Mouse (Mus musculus) thymus, postnatal 25 days (tissue): Measurements from ENCODE around the gene Aqp12.
A peak's percentile ranks its signal among the peaks of the same experiment; 100 is the strongest.
"Not testable (repeated sequence)": the region's sequence is repeated elsewhere in the genome, so short reads cannot be mapped to it uniquely, and the experiment has no call there.

ENCODE experiments used
- DNase-seq: peaks from one replicate; pipeline ENCODE4 v3.0.0; 2022

Aqp12 gene

DNA sequence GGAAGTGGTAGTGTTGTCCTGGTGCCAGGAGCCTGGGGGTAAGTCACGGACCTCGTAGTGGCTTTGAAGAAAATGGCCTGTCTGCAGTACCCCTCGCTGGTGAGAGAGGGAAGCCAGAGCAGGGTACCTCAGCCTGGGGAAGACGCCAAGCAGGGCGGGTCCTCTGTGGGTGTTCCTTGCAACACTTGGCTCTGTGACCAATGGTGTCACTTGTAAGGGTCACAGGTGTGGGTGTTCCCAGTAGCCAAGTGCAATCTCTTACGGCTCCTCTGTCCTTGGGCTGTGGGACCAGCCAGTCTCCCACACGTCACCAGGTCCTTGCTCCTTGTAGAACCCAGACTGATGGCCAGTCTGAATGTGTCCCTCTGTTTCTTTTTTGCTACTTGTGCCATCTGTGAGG lies at the start of gene Aqp12:
TSS of gene Aqp12 (plus strand) at position 274 of the 400 bp plus-strand sequence.
- DNase-seq = no peak

DNA sequence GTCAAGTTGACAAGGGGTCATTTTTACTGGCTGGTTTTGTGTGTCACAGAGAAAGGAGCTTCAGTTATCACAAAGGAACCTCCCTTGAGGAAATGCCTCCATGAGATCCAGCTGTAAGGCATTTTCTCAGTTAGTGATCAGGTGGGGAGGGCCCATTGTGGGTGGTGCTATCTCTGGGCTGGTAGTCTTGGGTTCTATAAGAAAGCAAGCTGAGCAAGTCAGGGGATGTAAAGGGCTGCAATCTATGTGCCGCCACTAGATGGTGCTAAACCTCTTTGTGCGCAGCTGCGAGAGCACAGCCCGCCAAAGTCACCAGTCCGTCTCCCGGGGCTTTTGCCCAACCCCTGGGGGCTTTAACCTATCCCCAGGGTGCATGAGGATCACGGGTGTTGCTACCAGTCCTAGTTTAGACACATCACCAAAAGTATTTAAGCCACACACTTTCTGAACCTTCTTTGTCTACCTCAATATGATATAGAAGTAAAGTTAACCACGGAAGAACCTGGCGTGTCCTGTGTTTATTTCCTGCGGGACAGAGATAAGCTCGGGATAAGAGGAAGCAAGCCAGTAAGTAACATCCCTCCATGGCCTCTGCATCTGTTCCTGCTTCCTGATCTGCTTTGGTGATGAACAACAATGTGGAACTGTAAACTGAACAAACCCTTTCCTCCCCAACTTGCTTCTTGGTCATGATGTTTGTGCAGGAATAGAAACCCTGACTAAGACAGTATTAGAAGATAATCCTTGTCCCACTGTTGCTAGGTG lies 49.4 kb upstream of the Aqp12 start:
- DNase-seq = peak; percentile 74

DNA sequence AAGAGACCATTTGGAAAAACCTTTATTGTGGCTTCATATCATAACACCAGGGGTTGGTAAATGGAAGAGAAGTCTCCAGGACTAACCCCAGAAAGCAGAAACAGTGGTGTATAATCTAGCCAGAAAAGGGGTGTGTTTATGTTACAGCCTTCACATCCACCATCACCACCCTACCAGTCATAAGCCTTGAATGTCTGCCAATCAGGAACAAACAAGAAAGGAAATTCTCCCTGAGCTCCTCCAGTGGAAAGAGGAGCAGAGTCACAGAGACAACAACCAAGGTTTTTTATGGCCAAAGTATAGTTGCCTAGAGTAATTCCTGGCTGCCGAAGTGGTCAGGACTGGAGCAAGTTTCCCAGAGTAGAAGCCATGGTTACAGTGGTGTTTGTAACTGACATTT lies 47.1 kb upstream of the Aqp12 start:
- DNase-seq = no peak

DNA sequence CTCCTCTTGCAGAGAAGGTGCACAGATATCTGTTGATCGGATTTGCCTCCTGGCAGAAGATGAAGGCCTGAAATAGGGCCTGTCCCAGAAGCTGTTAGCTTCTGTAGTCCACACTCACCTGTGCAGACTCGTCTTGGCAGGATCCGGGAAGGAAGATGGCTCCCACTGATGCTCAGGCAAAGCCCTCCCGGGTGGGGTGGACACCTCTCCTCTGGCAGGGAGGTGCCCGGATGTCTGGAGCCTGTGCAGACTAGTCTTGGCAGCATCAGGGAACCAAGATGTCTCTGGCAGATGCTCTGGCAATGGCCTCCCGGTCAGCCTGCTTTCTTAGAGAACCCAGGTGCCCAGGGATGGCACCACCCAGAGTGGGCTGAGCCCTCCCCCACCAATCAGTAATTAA lies 35.3 kb upstream of the Aqp12 start:
- DNase-seq = not testable (repeated sequence)

DNA sequence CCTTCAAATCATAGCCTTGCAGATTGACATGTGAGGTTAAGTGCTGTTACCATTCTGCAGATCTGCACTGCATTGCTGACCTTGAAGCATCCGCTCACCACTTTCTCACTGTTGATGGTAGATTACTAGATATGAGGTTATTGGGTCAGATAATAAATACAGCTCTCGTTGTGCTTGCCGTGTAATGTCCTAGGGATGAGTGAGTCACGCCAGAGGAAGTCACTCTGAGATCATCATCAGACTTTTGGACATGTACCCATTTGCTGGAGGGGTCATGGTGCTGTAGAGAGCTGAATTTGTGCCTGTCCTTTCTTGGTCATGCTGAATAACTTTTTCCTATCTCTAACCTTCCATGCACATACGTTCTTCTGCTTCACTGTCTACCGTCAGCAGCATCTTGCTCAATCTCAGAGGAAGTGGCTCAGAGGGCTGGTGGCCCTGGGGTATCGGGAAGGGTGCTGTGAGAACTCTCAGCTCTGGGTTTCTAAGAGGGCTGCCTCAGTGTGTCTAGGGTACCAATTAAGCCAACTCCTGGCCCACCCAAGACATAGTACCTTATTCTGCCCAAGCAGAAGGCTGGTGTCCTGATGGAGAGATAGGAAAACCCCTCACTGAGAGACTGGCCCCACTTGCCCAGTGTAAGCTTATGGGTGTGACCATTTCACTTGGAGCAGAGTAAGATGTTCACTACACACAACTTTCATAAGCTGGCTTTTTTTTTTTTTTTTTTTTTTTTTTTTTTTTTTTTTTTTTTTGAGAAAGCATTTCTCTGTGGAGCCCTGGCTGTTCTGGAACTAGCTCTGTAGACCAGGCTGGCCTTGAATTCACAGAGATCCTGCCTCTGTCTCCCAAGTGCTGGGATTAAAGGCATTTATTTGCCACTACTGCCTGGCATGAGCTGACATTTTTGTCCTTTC lies 34.0 kb upstream of the Aqp12 start:
- no peak for DNase-seq

DNA sequence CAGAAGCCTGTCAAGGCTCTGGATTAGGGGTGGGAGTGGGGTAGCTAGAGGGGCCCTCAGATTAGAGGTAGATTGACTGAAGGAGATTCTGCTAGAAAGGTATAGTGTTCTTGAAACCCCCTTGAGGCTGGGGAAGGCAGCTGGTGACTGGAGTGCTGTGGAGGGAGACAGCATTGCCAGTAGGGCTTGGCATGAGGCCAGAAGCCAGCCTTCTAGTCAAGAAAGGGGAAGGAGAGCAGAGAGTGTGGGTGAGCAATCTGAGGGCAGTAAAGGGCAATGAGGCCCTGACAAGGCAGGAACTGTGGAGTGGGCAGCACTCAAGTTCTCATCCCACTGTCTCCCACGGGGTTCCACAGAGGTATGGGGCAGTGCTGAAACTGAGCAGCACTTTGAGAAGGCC lies 33.3 kb upstream of the Aqp12 start:
- peak; percentile 7 for DNase-seq

DNA sequence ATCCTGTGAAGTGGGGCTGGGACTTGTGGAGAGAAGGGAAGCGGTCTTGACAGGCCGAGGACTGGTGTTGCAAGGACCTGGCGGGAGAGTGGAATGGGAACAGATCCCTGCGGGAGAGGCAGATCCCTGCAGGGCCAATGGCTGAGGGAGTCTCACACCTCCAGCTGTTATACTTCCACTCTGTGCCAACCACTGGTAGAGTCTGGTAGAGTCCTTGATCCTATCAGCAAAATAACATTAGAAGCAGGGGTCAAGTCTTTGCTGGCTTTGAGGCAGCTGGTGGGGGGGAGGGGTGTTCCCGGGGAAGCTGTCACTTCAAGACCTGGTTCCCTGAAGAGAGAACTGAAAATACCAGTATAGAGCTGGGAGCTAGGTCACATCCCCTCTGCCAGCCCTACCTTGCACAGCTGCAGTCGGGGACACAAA lies 30.0 kb upstream of the Aqp12 start:
- no peak for DNase-seq

DNA sequence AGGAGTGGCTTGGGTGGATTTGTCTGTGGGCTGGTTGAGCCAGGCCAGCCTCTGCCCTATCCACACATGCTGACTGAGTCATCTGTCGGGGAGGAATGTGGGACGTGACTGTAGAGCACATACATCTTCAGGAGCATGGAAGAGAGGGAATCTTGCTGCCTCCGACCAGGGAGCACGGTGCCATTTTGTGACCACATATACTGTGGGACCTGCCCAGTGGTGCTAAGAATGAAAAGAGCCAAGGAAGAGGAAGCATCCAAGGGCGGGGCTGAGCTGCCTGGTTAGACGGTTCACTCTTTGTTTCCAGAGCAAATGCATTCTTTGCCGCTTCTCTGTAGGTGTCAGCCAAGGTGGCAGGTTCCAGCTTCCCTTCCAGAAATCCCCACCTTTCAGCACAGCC lies 27.5 kb upstream of the Aqp12 start:
- DNase-seq = no peak

DNA sequence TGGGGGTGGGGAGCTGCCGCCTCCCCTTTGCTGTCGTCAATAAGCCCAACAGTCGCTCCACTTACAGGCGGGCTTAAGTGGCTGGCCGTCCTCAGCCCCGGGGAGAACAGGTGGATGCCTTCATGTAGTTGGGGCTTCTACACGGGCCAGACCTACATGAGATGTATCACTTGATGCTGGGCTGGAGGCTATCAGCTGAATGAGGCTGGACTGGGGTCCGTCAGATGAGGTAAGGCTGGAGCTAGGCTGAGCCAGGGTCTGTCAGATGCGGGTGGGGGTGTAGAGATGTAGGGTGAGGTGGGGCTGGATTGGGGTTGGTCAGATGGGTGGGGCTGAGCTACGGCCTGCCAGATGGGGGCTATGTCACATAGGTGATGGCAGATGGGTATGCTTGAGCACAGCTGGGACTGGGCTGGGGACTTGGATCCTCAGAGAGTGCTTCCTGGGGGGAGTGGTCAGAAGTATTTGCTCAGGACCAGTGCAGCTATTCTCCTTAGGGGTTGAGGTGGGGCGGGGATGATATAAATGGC lies 27.0 kb upstream of the Aqp12 start:
- DNase-seq = no peak

DNA sequence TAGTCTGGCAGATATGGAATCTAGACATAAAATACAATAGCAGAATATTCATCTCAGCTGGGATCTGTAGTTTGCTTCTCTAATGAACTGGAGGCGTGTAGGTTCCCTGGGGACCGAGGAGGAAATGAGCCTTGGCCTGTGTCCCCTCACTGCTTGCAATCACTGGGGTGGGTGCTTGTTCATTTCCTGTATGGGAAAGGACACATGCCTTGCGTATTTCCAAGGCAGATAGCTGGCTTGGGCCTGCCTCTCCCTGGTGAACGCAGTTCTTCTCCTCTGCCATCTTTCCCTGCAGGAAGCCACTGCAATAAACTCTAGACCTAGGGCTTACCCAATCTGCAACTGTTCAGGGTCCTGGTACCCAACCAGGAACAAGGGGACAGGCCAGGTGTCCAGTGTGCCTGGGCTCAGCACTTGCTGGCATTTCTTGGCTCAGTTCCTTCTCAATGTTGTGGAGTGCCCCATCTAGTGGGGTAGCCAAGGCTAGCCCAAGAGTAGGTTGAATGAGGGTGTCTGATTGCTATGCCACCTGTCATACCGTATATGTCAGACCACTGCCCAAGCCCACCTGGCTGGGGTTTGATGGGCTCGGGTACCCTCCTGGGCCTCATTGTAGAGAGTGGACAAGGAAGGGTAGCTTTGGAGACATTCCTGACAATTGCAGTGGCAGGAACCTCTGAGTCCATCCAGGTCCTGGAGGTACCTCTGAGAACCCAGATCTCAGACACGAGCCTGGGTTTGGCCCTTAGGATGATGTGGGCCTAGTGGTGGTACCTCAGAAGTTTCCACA lies 24.9 kb upstream of the Aqp12 start:
- DNase-seq = no peak

DNA sequence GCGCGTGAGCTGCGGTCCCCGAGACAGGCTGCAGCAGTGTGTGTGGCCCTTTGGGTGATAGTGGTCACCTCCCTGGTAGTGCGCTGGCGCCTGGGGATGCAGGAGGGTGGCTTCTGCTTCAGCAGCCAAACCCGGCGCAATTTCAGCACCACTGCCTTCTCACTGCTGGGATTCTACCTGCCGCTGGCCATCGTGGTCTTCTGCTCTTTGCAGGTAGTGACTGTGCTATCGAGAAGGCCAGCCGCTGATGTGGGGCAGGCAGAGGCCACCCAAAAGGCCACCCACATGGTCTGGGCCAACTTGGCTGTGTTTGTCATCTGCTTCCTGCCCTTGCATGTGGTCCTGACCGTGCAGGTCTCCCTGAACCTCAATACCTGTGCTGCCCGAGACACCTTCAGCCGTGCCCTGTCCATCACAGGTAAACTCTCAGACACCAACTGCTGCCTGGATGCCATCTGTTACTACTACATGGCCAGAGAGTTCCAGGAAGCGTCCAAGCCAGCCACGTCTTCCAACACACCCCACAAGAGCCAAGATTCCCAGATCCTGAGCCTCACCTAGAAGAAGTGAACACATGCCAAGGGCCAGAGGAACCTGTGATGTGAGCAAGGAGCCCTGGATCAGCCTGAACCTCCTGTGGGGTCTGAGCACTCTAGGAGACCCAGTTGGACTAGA lies 23.1 kb upstream of the Aqp12 start:
- no peak for DNase-seq

DNA sequence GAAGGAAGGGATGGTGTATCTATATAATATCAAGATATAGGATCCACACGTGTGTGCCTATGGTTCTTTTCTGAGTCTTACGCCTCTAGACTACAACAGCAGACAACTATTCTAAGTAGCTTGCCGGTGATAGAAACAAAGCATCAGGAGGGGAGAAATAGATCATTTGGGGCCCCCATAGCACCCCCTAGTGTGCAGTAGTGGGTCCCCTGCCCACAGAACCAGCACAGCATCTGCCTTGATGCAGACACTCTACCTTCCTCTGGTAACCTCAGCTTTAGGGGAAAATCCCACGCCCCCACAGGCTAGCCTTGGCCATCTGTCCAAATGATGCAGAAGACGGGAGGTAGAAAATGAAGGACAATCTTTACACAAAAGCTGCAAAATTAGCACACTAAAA lies 21.1 kb upstream of the Aqp12 start:
- DNase-seq = no peak

DNA sequence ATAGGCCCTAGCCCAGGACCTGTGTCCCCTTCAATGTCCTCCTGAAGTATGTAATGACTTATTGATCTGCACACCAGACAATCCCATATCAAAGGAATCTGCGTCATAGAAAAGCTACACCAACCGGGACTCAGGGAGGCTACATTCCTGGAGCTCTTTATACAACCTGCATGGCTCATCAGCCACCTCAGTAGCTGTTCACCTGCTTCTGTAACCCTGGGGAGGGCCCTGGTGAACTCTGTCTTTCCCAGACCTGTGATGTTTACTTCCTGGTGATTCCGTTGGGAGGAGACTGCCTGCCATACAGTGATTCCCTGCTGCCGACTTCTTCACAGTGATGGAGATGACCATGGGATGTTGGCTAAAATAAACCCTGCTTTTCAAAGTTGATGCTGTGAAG lies 17.2 kb upstream of the Aqp12 start:
- no peak for DNase-seq

DNA sequence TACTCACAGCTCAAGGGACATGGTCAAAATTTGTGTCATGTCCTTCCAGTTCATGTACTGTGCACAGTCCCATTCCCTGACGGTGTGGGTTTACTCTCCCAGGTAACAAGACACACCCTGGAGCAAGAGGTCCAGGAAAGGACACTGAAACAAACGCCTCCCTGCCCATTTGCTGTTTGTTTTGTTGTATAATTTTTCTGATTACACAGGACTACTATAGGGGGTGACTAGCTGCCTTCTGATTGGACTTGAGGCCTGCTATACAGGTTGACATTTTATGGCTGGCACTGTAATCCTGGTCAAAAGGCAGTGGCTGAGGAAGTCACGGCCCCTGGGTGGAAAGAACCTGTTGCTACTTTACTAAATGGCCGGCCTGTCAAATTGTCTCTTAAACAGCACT lies 16.2 kb upstream of the Aqp12 start:
- no peak for DNase-seq

DNA sequence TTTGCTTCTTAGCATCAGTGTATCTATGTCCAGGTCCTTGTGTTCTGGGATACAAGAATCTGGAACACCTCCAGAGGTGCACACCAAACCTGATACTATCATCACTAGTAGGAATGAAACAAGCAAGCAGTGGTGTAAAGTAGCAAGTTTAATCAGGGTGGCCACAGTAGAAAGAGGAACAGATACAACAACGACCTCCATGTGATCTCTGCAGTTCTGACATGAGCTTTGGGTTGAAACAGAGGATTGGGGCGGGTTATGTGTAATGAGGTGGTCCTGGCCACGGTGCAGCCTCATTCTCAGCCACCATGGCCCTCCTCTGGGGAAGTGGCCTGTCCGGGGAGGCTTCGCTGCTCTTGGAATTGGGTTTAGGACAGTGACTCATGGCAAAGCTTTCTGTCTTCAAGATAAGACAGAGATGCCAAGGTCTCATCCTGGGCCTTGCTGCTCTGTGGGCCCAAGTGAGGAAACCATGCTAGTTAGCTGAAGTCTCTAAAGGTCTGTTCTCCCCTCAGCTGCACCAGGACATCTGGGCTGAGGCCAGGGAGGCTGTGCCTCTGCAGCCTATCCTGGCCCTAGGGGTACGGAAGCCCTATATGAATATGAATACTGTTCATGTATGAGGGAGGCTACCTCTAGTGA lies 13.8 kb upstream of the Aqp12 start:
- DNase-seq = no peak

DNA sequence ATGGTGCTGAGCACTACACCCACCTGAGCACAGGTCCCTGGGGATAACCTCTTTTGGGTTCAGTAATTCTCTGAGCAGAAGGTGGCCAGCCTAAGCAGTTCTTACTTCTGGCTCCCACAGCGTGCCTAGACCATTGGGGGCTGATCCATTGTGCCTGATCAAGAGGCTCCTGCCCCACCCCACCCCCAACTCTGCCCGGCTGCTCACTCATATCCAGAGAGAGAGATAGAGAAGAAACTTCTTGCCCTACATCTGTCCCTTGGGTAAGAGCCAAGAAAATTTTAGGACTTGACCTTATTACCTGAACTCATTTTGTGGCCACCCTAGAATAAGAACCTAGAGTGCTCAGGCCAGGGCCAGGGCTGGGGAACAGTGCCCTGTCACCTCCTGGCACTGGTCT lies 13.3 kb upstream of the Aqp12 start:
- no peak for DNase-seq

DNA sequence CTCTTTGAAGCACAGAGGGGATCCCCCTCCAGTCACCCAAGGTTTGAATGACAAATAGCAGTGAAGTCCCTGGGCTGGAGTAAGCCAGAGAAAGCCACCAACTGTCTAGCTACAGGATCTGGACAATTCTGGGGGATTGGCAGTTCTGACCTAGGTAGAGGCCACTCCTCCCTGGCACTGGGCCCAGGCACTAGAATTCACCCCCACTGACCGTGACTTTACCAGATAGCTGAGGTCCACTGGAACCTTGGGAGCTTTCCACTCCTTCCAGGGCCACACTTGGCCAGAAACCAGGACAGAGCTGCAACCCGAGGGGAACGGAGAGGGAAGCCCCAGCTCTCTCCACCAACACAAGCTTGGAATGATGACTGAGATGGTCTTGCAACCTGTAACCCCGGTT lies 3.1 kb downstream of the Aqp12 start:
- no peak for DNase-seq

DNA sequence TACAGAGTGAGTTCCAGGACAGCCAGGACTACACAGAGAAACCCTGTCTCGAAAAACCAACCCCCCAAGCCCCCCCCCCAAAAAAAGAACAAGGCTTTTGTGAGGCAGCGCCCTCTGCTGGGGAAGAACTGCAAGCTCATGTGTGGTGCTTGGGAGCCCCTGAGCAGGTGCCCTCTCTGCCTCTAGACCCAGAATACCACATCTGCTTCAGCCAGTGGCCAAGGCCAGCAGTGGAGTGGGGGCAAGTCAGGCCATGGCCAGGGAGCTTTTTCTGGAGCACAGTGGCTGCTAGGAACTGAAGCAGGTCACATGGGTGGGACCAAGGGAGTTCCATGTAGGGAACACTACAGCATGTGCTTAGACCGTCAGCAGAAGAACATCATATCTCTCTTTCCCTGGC lies 4.6 kb downstream of the Aqp12 start:
- DNase-seq = peak; percentile 6

DNA sequence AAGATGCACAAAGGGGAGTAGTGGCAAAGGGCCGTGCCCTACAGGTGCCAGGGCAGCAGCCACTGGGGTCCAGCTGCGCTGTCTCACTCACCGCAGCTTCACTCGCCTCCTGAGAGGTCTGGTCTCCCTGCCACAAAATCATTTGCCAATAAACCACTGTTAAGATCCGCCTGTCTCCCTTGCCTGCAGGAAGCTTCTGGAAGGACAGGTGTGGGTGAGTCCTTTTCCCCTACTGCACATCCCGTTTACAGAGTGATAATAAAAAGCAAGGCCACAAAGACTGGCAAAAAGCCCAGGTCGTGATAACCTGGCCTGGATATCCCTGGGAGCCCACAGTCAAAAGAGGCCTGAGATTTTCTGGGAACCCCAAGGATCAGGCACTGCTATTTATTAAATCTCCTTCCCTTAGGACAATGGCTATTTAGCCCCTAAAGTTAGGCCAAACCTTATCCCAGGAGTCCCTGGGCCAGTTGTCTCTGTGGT lies 6.0 kb downstream of the Aqp12 start:
- DNase-seq = no peak

DNA sequence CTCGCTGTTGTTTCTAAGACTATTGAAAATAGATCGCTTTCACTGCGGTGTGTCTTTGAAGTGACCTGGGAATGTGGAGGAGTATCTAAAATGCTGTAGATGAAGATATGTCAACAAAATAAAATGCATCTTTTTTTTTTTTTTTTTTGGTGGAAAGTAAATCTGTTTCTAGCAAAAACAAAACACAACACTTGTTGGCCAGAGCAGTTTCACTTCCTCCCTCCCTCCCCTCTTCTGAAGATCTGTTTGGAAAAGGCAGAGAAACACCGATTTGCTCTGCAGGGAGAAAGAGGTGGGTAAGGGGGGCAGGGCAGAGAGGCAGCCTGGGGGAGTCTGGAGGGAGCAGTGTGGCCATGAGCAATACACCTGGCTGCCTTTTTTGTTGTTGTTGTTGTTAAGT lies 7.2 kb downstream of the Aqp12 start:
- DNase-seq = no peak

DNA sequence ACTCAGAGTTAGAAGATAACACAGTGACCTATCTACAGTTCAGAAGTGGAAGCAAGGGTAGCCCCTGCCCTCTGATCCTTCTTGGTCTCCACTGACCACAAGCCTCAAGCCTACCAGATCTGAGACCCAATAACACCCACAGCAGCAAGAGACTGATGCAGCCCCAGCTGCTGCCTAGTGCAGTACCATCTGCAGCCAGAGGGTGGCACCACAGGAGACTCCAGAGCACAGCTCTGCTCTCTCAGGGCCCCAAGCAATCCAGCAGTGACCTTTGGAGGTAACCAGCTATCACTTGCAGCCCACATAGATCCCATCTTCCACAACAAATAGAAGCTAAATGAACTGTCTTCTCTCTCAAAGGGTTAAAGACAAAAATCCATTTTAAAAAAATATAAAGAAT lies 8.3 kb downstream of the Aqp12 start:
- peak; percentile 56 for DNase-seq

DNA sequence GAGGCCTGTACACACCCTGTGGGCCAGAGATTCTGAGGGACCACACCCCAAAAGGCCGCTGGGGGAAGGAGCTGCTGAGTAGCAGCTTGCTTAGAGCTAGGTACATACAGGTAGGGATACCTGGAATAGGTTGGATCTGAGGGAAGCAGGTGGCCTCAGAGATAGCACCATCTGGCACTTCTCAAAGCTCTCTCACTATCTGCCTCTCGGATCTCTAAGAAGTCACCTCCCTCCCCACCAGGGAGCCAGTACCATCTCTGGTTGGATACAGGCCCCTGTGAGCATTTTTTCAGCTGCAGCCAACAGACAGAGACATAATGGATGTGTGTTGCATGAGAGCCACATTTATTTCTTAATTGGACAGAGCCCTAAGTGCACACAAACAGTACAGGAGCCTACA lies 9.0 kb downstream of the Aqp12 start:
- DNase-seq = no peak
